Mouse (Mus musculus) adipocyte (in vitro differentiated cells): Measurements from ENCODE around the gene Tnks1bp1.
A peak's percentile ranks its signal among the peaks of the same experiment; 100 is the strongest.

Experiments
- DNase-seq: peaks from one replicate; pipeline ENCODE4 v3.0.0-alpha.2; 2016; ENCODE audit warnings: low spot score

Gene Tnks1bp1

GRCm38 (mm10) chr2:85038336-85038735 lies 9.5 kb upstream of the Tnks1bp1 start:
- no peak for DNase-seq

- DNase-seq: no peak
Observed at GRCm38 (mm10) chr2:85043623-85044022, 4.2 kb upstream of the Tnks1bp1 start.

- DNase-seq: no peak
Observed at GRCm38 (mm10) chr2:85046222-85046621, 1.6 kb upstream of the Tnks1bp1 start.

GRCm38 (mm10) chr2:85047081-85047480 lies 741 bp upstream of the Tnks1bp1 start:
- no peak for DNase-seq

GRCm38 (mm10) chr2:85048168-85048751 lies 438 bp downstream of the Tnks1bp1 start:
- peak; percentile 73 for DNase-seq

GRCm38 (mm10) chr2:85049277-85049676 lies 1.5 kb downstream of the Tnks1bp1 start:
- peak; percentile 74 for DNase-seq

GRCm38 (mm10) chr2:85050001-85050634 lies 2.3 kb downstream of the Tnks1bp1 start:
- DNase-seq: peak; percentile 97

GRCm38 (mm10) chr2:85050746-85051145 lies 2.9 kb downstream of the Tnks1bp1 start:
- peak; percentile 75 for DNase-seq

GRCm38 (mm10) chr2:85053192-85053816 lies 5.5 kb downstream of the Tnks1bp1 start:
- DNase-seq: no peak

GRCm38 (mm10) chr2:85056711-85057110 lies 8.9 kb downstream of the Tnks1bp1 start:
- DNase-seq: no peak

GRCm38 (mm10) chr2:85059677-85060076 lies 11.9 kb downstream of the Tnks1bp1 start:
- DNase-seq: peak; percentile 66

- peak; percentile 99 for DNase-seq
Observed at GRCm38 (mm10) chr2:85060591-85061060, 12.8 kb downstream of the Tnks1bp1 start.

GRCm38 (mm10) chr2:85061107-85061541 lies 13.3 kb downstream of the Tnks1bp1 start:
- peak; percentile 93 for DNase-seq

GRCm38 (mm10) chr2:85065141-85065875 lies 17.5 kb downstream of the Tnks1bp1 start:
- no peak for DNase-seq

GRCm38 (mm10) chr2:85066937-85067336 lies 19.1 kb downstream of the Tnks1bp1 start:
- no peak for DNase-seq

- DNase-seq: no peak
Observed at GRCm38 (mm10) chr2:85067903-85068625, 20.2 kb downstream of the Tnks1bp1 start.

- no peak for DNase-seq
Observed at GRCm38 (mm10) chr2:85068626-85069025, 20.8 kb downstream of the Tnks1bp1 start.

- DNase-seq: no peak
Observed at GRCm38 (mm10) chr2:85070086-85070485, 22.3 kb downstream of the Tnks1bp1 start.

GRCm38 (mm10) chr2:85071921-85072320 lies 24.1 kb downstream of the Tnks1bp1 start:
- no peak for DNase-seq

- no peak for DNase-seq
Observed at GRCm38 (mm10) chr2:85073751-85074150, 25.9 kb downstream of the Tnks1bp1 start.

GRCm38 (mm10) chr2:85088716-85089646 lies 41.2 kb downstream of the Tnks1bp1 start:
- peak; percentile 87 for DNase-seq
